Mouse (Mus musculus): ENCODE measurements around the gene Tsc2.
A peak's percentile ranks its signal among the peaks of the same experiment; 100 is the strongest.

Gene Tsc2

GRCm38 (mm10) chr17:24647493-24647892 lies 15.1 kb upstream of the Tsc2 start:
- no peak for DNase-seq (ENCODE audit: low read depth, low spot score)

- DNase-seq (ENCODE audit: low read depth, low spot score): no peak
Measured at GRCm38 (mm10) chr17:24646381-24646780, 14.0 kb upstream of the Tsc2 start.

GRCm38 (mm10) chr17:24645916-24646315 lies 13.5 kb upstream of the Tsc2 start:
- no peak for DNase-seq (ENCODE audit: low read depth, low spot score)

- no peak for DNase-seq (ENCODE audit: low read depth, low spot score)
Measured at GRCm38 (mm10) chr17:24644875-24645721, 12.7 kb upstream of the Tsc2 start.

- DNase-seq (ENCODE audit: low read depth, low spot score): no peak
Measured at GRCm38 (mm10) chr17:24644030-24644715, 11.7 kb upstream of the Tsc2 start.

GRCm38 (mm10) chr17:24642791-24643343 lies 10.4 kb upstream of the Tsc2 start:
- DNase-seq (ENCODE audit: low read depth, low spot score): no peak

- no peak for DNase-seq (ENCODE audit: low read depth, low spot score)
Measured at GRCm38 (mm10) chr17:24641944-24642343, 9.5 kb upstream of the Tsc2 start.

GRCm38 (mm10) chr17:24640581-24640980 lies 8.2 kb upstream of the Tsc2 start:
- no peak for DNase-seq (ENCODE audit: low read depth, low spot score)

GRCm38 (mm10) chr17:24640119-24640518 lies 7.7 kb upstream of the Tsc2 start:
- DNase-seq (ENCODE audit: low read depth, low spot score): no peak

GRCm38 (mm10) chr17:24639571-24639988 lies 7.2 kb upstream of the Tsc2 start:
- DNase-seq (ENCODE audit: low read depth, low spot score): no peak

GRCm38 (mm10) chr17:24638840-24639239 lies 6.4 kb upstream of the Tsc2 start:
- DNase-seq (ENCODE audit: low read depth, low spot score): no peak

- DNase-seq (ENCODE audit: low read depth, low spot score): no peak
Measured at GRCm38 (mm10) chr17:24638214-24638613, 5.8 kb upstream of the Tsc2 start.

- DNase-seq (ENCODE audit: low read depth, low spot score): no peak
Measured at GRCm38 (mm10) chr17:24636781-24637481, 4.5 kb upstream of the Tsc2 start.

GRCm38 (mm10) chr17:24635694-24636093 lies 3.3 kb upstream of the Tsc2 start:
- DNase-seq (ENCODE audit: low read depth, low spot score): no peak

GRCm38 (mm10) chr17:24635024-24635423 lies 2.6 kb upstream of the Tsc2 start:
- DNase-seq (ENCODE audit: low read depth, low spot score): no peak

GRCm38 (mm10) chr17:24633831-24634230 lies 1.4 kb upstream of the Tsc2 start:
- no peak for DNase-seq (ENCODE audit: low read depth, low spot score)

GRCm38 (mm10) chr17:24632813-24633449 lies 501 bp upstream of the Tsc2 start:
- DNase-seq (ENCODE audit: low read depth, low spot score): no peak

GRCm38 (mm10) chr17:24630072-24630471 lies 2.4 kb downstream of the Tsc2 start:
- no peak for DNase-seq (ENCODE audit: low read depth, low spot score)

GRCm38 (mm10) chr17:24628646-24629045 lies 3.8 kb downstream of the Tsc2 start:
- peak; percentile 39 for DNase-seq (ENCODE audit: low read depth, low spot score)

- DNase-seq (ENCODE audit: low read depth, low spot score): no peak
Measured at GRCm38 (mm10) chr17:24625472-24625871, 7.0 kb downstream of the Tsc2 start.

GRCm38 (mm10) chr17:24617561-24618194 lies 14.8 kb downstream of the Tsc2 start:
- no peak for DNase-seq (ENCODE audit: low read depth, low spot score)
